Mouse (Mus musculus): ENCODE measurements around the gene Acr. TPM values are rescaled to one million over a fixed set of nuclear protein-coding genes. Genes with fewer than 3 reads are reported as not detected.

Acr gene
- polyA plus RNA-seq, 1 experiment = not detected

DNA sequence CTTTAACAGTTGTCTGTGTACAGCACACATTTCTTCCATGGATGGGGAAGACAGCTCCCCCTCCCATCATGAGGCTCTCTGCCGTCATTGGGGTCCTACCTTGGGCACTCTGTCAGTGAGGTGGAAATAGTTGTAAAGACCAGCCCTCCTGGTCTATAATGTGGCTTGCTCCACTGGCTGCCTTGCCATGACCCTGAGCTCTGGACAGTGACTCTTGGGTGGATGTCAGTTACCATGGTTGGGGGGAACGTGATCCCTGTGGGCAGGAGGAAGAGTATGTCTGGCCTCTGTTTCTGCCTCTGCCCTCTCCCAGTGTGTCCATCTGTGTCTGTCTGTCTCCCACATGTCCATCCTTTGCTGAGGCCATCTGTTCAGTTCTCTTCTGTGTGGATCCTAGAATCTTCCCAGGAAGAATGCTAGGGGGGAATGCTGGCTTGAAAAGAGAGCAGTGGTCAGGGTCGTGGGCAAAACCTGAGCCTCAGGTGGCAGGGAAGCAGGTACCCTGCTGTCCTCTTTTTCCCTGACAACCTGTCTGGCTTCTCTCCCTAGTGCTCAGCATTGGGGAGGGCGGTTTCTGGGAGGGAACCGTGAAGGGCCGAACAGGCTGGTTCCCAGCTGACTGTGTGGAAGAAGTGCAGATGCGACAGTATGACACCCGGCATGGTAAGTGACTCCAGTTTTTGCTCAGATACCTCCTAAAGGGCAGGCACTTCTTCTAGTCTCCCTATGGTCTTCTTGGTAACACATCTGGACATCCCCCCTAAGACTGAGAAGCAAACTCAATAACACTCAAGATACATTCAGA lies 43.3 kb upstream of the Acr start:
- TF ChIP-seq POLR2A (IDR thresholded peaks at IDR 0.05; ENCODE audit: insufficient read depth, low read length) = no peak
- no peak for TF ChIP-seq EP300 (IDR thresholded peaks at IDR 0.05; ENCODE audit: insufficient read depth, low read depth, low read length)
- no peak for TF ChIP-seq CTCF (IDR thresholded peaks at IDR 0.05; ENCODE audit: low read depth, low read length)
- Histone ChIP-seq H3K4me3 (ENCODE audit: low read depth, low read length) (no peak overlapping the region), H3K9me3 (replicated peaks; ENCODE audit: control insufficient read depth, insufficient read depth, low read length, poor library complexity, severe bottlenecking) (no peaks in the 10 kb centered on the region), H3K9ac (ENCODE audit: low read depth, poor library complexity, severe bottlenecking) (no peak overlapping the region), H3K27me3 (ENCODE audit: control insufficient read depth, insufficient read depth, low read length, poor library complexity, severe bottlenecking) (peaks cover 10% of the 10 kb centered on the region), H3K4me1 (ENCODE audit: control insufficient read depth, insufficient read depth, low read length) (no peaks in the 10 kb centered on the region), H3K36me3 (ENCODE audit: control insufficient read depth, insufficient read depth, low read length, poor library complexity, severe bottlenecking) (no peaks in the 10 kb centered on the region), H3K27ac (ENCODE audit: insufficient read depth, low read length) (no peak overlapping the region)

DNA sequence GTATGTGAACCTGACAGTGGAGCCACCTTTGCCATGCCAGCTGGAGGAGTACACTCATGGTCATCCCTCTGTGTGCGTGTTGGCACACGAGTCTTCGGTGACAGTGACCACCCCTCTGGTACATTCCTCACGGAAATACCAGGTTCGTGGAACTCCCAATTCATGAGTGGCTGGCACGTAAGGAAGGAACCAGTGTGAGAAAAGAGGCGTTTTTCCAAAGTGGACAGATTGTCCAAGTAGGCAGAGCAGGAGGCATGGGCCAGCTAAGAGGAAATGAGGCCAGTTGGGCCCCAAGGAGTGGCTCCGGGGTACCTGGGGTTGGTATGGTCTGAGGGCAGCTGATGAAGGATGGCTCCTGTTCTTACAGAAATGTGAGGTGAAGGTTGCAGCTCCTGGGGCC lies 42.7 kb upstream of the Acr start:
- H3K4me1 ChIP-seq (ENCODE audit: control insufficient read depth, insufficient read depth, low read length) = no peaks in the 10 kb centered on the region
- no peak overlapping the region for H3K4me3 ChIP-seq (ENCODE audit: low read depth, low read length)
- H3K9ac ChIP-seq (ENCODE audit: low read depth, poor library complexity, severe bottlenecking) = no peak overlapping the region
- no peaks in the 10 kb centered on the region for H3K36me3 ChIP-seq (ENCODE audit: control insufficient read depth, insufficient read depth, low read length, poor library complexity, severe bottlenecking)
- no peak for TF ChIP-seq POLR2A (IDR thresholded peaks at IDR 0.05; ENCODE audit: insufficient read depth, low read length)
- no peak for TF ChIP-seq CTCF (IDR thresholded peaks at IDR 0.05; ENCODE audit: low read depth, low read length)
- TF ChIP-seq EP300 (IDR thresholded peaks at IDR 0.05; ENCODE audit: insufficient read depth, low read depth, low read length) = no peak
- H3K9me3 ChIP-seq (replicated peaks; ENCODE audit: control insufficient read depth, insufficient read depth, low read length, poor library complexity, severe bottlenecking) = no peaks in the 10 kb centered on the region
- no peak overlapping the region for H3K27ac ChIP-seq (ENCODE audit: insufficient read depth, low read length)
- H3K27me3 ChIP-seq (ENCODE audit: control insufficient read depth, insufficient read depth, low read length, poor library complexity, severe bottlenecking) = peaks cover 10% of the 10 kb centered on the region

- Histone ChIP-seq H3K36me3 (ENCODE audit: control insufficient read depth, insufficient read depth, low read length, poor library complexity, severe bottlenecking) (no peaks in the 10 kb centered on the region), H3K9me3 (replicated peaks; ENCODE audit: control insufficient read depth, insufficient read depth, low read length, poor library complexity, severe bottlenecking) (no peaks in the 10 kb centered on the region), H3K27ac (ENCODE audit: insufficient read depth, low read length) (no peak overlapping the region), H3K9ac (ENCODE audit: low read depth, poor library complexity, severe bottlenecking) (no peak overlapping the region), H3K4me1 (ENCODE audit: control insufficient read depth, insufficient read depth, low read length) (no peaks in the 10 kb centered on the region), H3K4me3 (ENCODE audit: low read depth, low read length) (no peak overlapping the region), H3K27me3 (ENCODE audit: control insufficient read depth, insufficient read depth, low read length, poor library complexity, severe bottlenecking) (peaks cover 10% of the 10 kb centered on the region)
- TF ChIP-seq CTCF (IDR thresholded peaks at IDR 0.05; ENCODE audit: low read depth, low read length) = no peak
- TF ChIP-seq EP300 (IDR thresholded peaks at IDR 0.05; ENCODE audit: insufficient read depth, low read depth, low read length) = no peak
- TF ChIP-seq POLR2A (IDR thresholded peaks at IDR 0.05; ENCODE audit: insufficient read depth, low read length) = no peak
These were observed 42.2 kb upstream of the Acr start for GRCm38 (mm10) chr15:89525896-89526295.

DNA sequence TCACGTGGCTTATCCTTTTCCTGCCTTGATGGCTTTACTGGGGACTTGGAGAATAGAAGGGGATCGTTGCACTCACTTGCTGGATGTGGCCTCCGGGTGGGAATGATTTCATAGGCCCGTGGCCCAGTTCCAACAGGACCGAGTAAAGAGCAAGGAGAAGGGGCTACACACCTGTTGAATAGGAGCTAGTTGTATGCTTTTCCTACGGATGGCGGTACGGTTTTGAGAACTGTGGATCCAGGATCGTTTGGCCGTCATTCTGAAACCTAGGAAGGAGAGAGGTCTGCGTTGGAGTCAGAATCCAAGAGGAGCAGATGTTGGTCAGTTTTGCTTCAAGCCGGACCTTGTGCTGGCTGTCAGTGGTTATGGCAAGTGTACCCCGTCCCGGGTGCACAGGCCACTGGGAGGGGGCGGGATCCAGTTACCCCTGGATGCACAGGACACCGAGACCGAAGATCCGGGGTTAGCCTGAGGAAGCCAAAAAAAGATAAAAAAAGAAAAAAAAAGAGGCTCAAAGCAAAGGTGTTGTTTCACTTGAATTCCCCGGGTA lies 41.3 kb upstream of the Acr start:
- no peaks in the 10 kb centered on the region for H3K9me3 ChIP-seq (replicated peaks; ENCODE audit: control insufficient read depth, insufficient read depth, low read length, poor library complexity, severe bottlenecking)
- no peak overlapping the region for H3K9ac ChIP-seq (ENCODE audit: low read depth, poor library complexity, severe bottlenecking)
- peaks cover 10% of the 10 kb centered on the region for H3K27me3 ChIP-seq (ENCODE audit: control insufficient read depth, insufficient read depth, low read length, poor library complexity, severe bottlenecking)
- TF ChIP-seq EP300 (IDR thresholded peaks at IDR 0.05; ENCODE audit: insufficient read depth, low read depth, low read length) (no peak), POLR2A (IDR thresholded peaks at IDR 0.05; ENCODE audit: insufficient read depth, low read length) (no peak), CTCF (IDR thresholded peaks at IDR 0.05; ENCODE audit: low read depth, low read length) (no peak)
- no peaks in the 10 kb centered on the region for H3K4me1 ChIP-seq (ENCODE audit: control insufficient read depth, insufficient read depth, low read length)
- no peak overlapping the region for H3K27ac ChIP-seq (ENCODE audit: insufficient read depth, low read length)
- H3K36me3 ChIP-seq (ENCODE audit: control insufficient read depth, insufficient read depth, low read length, poor library complexity, severe bottlenecking) = no peaks in the 10 kb centered on the region
- no peak overlapping the region for H3K4me3 ChIP-seq (ENCODE audit: low read depth, low read length)

GRCm38 (mm10) chr15:89527466-89527865 lies 40.7 kb upstream of the Acr start:
- Histone ChIP-seq H3K27me3 (ENCODE audit: control insufficient read depth, insufficient read depth, low read length, poor library complexity, severe bottlenecking) (peaks cover 10% of the 10 kb centered on the region), H3K4me1 (ENCODE audit: control insufficient read depth, insufficient read depth, low read length) (no peaks in the 10 kb centered on the region), H3K9me3 (replicated peaks; ENCODE audit: control insufficient read depth, insufficient read depth, low read length, poor library complexity, severe bottlenecking) (no peaks in the 10 kb centered on the region), H3K36me3 (ENCODE audit: control insufficient read depth, insufficient read depth, low read length, poor library complexity, severe bottlenecking) (no peaks in the 10 kb centered on the region), H3K27ac (ENCODE audit: insufficient read depth, low read length) (no peak overlapping the region), H3K9ac (ENCODE audit: low read depth, poor library complexity, severe bottlenecking) (no peak overlapping the region), H3K4me3 (ENCODE audit: low read depth, low read length) (no peak overlapping the region)
- TF ChIP-seq POLR2A (IDR thresholded peaks at IDR 0.05; ENCODE audit: insufficient read depth, low read length) (no peak), EP300 (IDR thresholded peaks at IDR 0.05; ENCODE audit: insufficient read depth, low read depth, low read length) (no peak), CTCF (IDR thresholded peaks at IDR 0.05; ENCODE audit: low read depth, low read length) (no peak)

GRCm38 (mm10) chr15:89528201-89528850 lies 39.8 kb upstream of the Acr start:
- no peak overlapping the region for H3K27ac ChIP-seq (ENCODE audit: insufficient read depth, low read length)
- no peaks in the 10 kb centered on the region for H3K9me3 ChIP-seq (replicated peaks; ENCODE audit: control insufficient read depth, insufficient read depth, low read length, poor library complexity, severe bottlenecking)
- H3K4me3 ChIP-seq (ENCODE audit: low read depth, low read length) = no peak overlapping the region
- peaks cover 10% of the 10 kb centered on the region for H3K27me3 ChIP-seq (ENCODE audit: control insufficient read depth, insufficient read depth, low read length, poor library complexity, severe bottlenecking)
- no peaks in the 10 kb centered on the region for H3K36me3 ChIP-seq (ENCODE audit: control insufficient read depth, insufficient read depth, low read length, poor library complexity, severe bottlenecking)
- no peaks in the 10 kb centered on the region for H3K4me1 ChIP-seq (ENCODE audit: control insufficient read depth, insufficient read depth, low read length)
- no peak overlapping the region for H3K9ac ChIP-seq (ENCODE audit: low read depth, poor library complexity, severe bottlenecking)
- TF ChIP-seq EP300 (IDR thresholded peaks at IDR 0.05; ENCODE audit: insufficient read depth, low read depth, low read length) = no peak
- TF ChIP-seq POLR2A (IDR thresholded peaks at IDR 0.05; ENCODE audit: insufficient read depth, low read length) = no peak
- no peak for TF ChIP-seq CTCF (IDR thresholded peaks at IDR 0.05; ENCODE audit: low read depth, low read length)
